Mouse (Mus musculus): ENCODE results near the gene Bmp2.

DNA sequence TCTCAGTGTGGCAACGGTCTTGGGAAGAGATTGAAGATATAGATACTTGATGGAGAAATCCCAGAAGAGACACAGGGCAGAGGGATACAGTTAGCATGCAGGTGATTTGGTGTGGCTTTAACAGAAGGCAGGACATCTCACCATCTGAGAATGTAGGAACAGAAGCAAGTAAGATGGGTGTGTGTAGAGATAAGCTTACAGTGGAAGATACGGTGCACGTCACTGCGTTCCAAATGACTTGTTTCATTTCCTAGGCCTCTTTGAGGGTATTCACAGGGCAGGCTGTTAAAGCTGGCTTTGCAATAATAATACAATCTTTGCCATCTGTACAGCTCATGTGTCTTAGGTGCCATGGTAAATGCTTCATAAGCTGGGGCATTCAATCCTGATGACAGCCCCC, 44.9 kb upstream of the Bmp2 start:
- TF ChIP-seq MAFK (IDR thresholded peaks at IDR 0.05; ENCODE audit: insufficient read depth, low read depth, low read length), result no peak
- no peak for TF ChIP-seq ZNF384 (IDR thresholded peaks at IDR 0.05; ENCODE audit: low read depth, low read length)
- no peak for TF ChIP-seq CHD2 (IDR thresholded peaks at IDR 0.05; ENCODE audit: low read depth, low read length)
- TF ChIP-seq HCFC1 (IDR thresholded peaks at IDR 0.05; ENCODE audit: borderline replicate concordance, insufficient read depth, low read length), result no peak
- TF ChIP-seq ZC3H11A (IDR thresholded peaks at IDR 0.05; ENCODE audit: borderline replicate concordance, low read depth, low read length), result no peak
